Mouse (Mus musculus): ENCODE measurements around the gene Fosb.

The Fosb gene

DNA sequence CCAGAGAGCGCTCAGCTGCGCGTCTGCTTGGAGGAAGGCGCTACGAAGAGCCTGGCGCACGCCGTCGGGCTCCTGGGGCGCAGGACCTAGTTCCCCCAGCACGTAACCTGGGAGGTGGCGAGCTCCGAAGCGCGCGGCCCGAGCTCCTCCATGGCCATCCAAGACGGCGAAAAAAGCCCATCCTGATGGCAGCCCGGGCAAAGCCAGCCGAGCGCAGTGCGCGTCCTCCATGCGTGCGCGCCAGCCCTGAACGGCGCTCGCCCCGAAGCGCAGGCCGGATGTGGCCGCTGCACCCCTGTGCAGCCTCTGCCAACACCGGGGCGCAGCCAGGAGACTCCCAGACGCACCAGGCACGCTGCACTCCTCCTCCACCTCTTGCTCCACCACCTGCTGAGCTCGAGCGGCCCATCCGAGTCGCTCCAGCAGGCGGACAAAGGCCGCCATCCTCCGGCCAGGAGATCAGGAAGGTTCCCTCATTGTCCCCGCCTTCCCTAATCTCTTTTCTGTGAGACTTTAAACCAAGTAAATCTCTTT is 30.2 kb downstream of the Fosb start, which contains the start of gene Ppm1n:
Gene Ppm1n (minus strand): TSS at position 484 of the 534 bp plus-strand sequence.
- no peak for DNase-seq

GRCm38 (mm10) chr7:19279052-19279451 is 30.8 kb downstream of the Fosb start:
- DNase-seq, result no peak

GRCm38 (mm10) chr7:19276253-19276652 is 33.6 kb downstream of the Fosb start:
- no peak for DNase-seq

GRCm38 (mm10) chr7:19272173-19272764 is 37.6 kb downstream of the Fosb start:
- DNase-seq, result peak; percentile 89

- peak; percentile 91 for DNase-seq
These were observed 38.3 kb downstream of the Fosb start, which contains the start of gene Vasp for GRCm38 (mm10) chr7:19271238-19272172. TSS of gene Vasp (minus strand) at chr7:19271817.

DNA sequence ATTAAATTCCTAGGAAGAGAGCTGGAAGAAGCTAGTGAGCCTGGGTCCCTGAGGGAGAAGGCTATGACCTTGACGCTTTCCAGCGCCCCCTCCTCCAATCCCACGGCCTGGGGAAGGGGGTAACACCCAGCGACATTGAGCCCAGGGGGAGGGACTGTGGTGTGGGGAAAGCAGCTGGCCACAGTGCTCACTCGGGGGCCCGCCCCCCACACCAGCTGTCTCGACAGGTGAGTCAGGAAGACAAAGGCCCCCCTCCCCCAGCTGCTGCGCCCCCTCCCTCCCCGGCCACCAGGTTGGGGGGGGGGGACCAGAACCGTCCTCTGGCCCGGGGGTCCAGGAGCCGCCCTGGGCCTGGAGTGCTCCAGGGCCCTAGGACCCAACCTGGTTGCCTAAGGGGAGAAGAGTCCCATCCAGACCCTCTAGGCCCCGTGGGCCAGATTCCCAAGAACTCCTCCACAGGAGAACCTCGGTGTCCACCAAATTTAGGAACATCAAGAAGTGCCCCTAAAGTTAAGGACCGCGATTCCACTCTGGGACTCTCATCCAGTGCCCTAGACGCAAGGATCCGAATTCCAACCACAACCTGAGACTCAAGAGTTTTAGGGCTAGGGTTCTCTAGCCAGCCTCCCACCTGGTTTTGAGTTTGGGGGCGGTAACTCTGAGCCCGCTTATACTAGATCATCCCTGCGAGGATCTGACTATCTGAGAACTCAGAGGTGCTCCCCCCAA is 39.2 kb downstream of the Fosb start:
- DNase-seq, result peak; percentile 39

DNA sequence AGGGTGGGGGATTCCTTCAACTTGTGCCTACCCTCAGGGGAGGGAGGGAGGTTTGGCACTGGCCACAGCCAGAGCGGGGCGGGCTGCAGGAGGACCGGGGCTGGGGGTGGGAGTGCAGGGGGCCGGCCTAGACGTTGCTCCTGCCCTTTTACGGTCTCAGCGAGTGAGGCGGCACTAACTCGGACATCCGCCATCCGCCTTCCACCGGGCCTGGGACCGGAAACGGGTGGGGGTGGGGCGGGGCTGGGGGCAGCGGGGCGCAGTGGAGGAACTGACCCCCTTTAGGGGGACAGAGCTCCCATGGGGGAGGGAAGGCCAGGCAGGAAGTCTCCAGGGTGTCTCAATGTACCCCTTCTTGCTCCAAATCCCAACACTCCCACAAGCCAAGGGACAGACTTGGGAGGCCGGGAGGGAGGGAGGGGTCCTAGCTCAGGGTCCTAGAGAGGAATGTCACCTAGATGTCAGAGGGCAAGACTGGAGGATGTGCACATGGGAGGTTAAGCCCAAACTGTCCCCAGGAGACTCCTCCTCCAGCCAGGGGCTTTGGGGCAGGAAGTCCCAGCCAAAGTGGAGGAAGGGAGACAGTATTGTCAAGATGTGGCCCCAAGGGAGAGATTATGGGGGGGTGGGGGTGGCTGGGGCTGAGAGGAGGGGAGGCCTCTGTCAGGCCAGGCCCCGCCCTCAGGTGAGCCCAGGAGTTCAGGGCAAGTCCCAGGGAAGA is 40.0 kb downstream of the Fosb start:
- DNase-seq, result peak; percentile 90

- DNase-seq, result peak; percentile 67
These were observed 40.7 kb downstream of the Fosb start for GRCm38 (mm10) chr7:19268993-19269681.

DNA sequence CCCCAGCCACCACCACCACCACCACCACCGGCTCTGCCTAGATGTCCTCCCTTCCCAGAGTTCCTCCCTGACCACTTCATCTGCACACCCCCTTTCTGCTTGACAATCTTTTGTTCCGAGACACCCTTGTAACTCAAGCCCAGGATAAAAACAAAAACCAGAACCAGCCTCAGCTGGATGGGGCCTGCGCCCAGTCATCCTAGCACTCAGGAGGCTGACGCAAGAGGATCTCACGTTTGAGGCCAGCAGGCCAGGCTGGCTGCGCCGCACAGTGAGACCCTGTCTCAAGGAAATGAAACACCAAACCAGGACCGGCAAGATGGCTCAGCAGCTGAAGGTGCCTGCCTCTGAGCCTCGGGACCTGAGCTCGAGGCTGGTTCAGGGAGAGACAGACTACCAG is 42.8 kb downstream of the Fosb start:
- no peak for DNase-seq

DNA sequence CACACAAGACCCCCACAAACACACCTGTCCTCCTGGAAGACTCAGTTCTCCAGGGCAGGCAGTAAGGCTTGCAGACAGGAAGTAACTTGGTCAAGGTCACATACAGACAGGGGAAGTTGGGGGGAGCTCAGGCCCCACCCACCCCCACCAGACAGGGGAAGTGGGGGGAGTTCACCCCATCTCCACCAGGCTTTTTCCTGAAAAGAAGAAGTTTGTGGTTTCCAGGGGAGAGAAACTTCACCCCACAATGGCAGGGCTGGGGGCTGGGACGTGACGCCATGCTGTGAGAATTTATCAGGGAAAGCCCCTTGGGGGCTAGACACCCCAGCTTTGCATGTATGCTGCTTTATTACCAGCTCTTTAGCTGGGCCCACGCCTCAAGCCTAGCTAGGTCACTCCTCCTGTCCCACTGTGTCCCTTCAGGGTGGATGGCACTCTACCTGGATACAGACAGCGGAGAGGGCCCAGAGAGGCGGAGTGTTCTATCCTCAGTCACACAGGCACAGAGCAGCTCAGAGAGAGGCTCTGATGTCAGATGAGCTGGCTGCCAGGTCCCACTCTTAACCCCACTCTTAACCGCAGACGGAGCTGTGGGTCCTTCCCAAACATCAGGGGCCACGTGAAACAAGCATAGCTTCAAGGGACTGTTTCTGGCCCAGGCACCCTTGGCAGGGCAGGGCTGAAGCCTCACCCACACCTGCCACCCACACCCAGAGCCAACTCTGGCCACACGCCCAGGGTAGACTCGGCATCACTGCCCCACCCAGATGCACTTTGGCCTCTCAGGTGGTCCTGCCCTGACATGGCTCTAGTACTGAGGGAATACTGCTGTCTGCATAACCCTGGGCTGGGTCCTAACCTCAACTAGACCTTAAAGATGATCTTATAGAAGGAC is 43.7 kb downstream of the Fosb start:
- DNase-seq, result peak; percentile 55

- no peak for DNase-seq
These were observed 44.7 kb downstream of the Fosb start for GRCm38 (mm10) chr7:19265147-19265546.

- DNase-seq, result no peak
These were observed 51.5 kb downstream of the Fosb start for GRCm38 (mm10) chr7:19258336-19258735.

- peak; percentile 85 for DNase-seq
These were observed 52.3 kb downstream of the Fosb start for GRCm38 (mm10) chr7:19257390-19258022.

DNA sequence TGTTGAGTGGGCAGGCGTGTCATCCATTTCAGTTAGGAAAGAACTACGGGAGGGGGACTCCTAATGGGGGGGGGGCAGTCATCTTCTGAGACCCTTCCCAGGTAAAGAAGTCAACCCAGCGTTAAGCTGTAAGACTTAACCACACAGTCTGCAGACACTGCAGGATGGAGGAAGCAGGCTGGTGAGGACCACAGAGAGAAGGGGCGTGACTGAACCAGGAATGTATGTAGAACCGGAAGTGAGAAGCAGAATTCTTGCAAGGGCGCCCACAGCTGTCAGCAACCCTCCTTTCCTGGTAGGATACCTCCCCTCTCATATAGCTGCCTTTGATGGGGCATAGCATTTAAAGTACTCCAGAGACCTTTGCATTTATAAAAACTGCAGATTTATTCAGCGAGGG is 53.3 kb downstream of the Fosb start:
- no peak for DNase-seq

DNA sequence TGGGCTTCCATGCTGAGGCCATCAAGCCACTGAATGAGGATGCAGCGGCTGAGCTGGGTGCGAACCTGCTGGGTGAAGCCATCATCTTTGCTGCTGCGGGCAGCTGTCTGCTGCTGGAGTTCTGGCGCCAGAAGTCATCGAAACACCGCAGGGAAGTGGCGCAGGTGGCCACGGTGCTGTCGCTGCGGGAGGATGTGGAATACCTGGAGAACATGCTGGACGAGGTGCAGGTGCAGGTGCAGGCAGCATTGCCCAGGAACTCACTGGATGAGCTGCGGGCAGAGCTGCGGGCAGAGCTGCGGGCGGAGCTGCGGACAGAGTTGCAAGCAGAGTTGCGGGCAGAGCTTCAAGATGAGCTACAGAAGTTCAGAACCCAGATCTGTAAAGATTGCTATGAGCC is 54.5 kb downstream of the Fosb start:
- DNase-seq, result no peak

GRCm38 (mm10) chr7:19253437-19253836 is 56.4 kb downstream of the Fosb start:
- DNase-seq, result no peak
